Mouse (Mus musculus): ENCODE measurements around the gene Rtl10. TPM values are rescaled to one million over a fixed set of nuclear protein-coding genes. Genes with fewer than 3 reads are reported as not detected.

Rtl10 gene
- total RNA-seq (2023): 4.0 to 9.6 TPM (median 5.5 TPM) in 4 replicates

GRCm38 (mm10) chr16:18498558-18498990 lies at the start of gene Rtl10, which contains the start of gene Gnb1l:
Gene Rtl10, plus strand, starts transcription at chr16:18498901.
Gene Gnb1l, plus strand, starts transcription at chr16:18498713.

Other genes with a start within 250 kb of the Rtl10 start
- not detected in 4 replicates for gene Gm49776, start 240.6 kb upstream of the Rtl10 start, total RNA-seq (2023)
- gene Dgcr8, start 209.7 kb upstream of the Rtl10 start, total RNA-seq (2023): 35.2 to 42.1 TPM (median 37.9 TPM) in 4 replicates
- gene Tango2, start 150.8 kb upstream of the Rtl10 start, total RNA-seq (2023): 27.1 to 37.4 TPM (median 31.0 TPM) in 4 replicates
- gene Arvcf, start 150.7 kb upstream of the Rtl10 start, total RNA-seq (2023): 4.4 to 7.0 TPM (median 6.1 TPM) in 4 replicates
- 16.0 to 20.5 TPM (median 20.2 TPM) in 4 replicates for gene Txnrd2, start 72.5 kb upstream of the Rtl10 start, total RNA-seq (2023)
- gene Comt, start 72.0 kb upstream of the Rtl10 start, total RNA-seq (2023): 14.3 to 15.3 TPM (median 15.2 TPM) in 4 replicates
- 2.6 to 7.9 TPM (median 6.1 TPM) in 4 replicates for gene Gnb1l, start 188 bp upstream of the Rtl10 start, total RNA-seq (2023)
- not detected in 4 replicates for gene Tbx1, start 91.8 kb downstream of the Rtl10 start, total RNA-seq (2023)
- gene Gp1bb, start 123.5 kb downstream of the Rtl10 start, total RNA-seq (2023): not detected in 4 replicates
- gene Gm49601, start 127.5 kb downstream of the Rtl10 start, total RNA-seq (2023): not detected in 4 replicates
- not detected in 4 replicates for gene Sept5, start 131.1 kb downstream of the Rtl10 start, total RNA-seq (2023)